Mouse (Mus musculus): ENCODE data around the gene Tcf25.
"Not testable (repeated sequence)": the region's sequence is repeated elsewhere in the genome, so short reads cannot be mapped to it uniquely, and the experiment has no call there.

The Tcf25 gene

DNA sequence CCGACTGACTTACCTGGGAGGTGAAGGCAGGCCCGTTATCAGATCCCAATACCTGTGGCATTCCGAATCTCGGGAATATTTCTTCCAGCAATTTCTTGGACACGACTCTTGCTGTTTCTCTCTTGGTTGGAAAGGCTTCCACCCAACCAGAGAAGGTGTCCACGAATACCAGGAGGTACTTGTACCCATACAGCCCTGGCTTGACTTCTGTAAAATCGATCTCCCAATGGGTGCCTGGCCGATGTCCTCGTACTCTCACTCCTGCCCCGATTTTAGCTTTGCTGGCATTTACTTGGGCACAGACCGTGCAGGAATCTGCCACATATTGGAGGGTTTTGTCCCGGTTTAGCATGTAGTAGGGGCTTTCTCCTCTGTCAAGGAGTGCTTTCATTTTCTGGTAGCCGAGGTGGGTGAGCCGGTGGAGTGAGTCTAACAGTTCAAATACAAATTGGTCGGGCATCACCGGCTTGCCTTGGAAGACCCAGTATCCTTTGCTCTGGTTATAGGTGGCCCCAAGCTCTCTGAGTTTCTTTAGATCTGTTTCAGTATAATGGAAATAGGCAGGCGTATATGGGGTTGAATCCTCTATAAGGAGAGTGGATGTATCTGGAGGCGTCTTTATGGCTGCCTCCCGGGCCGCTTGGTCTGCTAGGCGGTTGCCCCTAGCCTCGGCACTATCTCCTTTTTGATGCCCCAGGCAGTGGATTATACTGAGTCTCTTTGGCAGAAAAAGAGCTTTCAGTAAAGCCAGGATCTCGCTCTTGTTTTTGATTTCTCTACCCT is 55.6 kb downstream of the Tcf25 start:
- peak; percentile 60 for DNase-seq (ENCODE audit: low read depth, low spot score)

DNA sequence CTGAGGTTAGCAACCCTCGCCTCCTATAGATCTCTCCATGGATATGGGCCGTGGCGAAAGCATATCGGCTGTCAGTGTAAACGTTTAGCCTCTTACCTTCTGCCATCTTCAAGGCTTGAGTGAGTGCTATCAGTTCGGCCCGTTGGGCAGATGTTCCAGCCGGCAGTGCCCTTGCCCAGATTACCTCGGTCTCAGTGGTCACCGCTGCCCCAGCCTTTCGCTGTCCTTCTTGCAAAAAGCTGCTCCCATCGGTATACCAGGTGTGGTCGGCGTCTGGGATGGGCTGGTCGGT is 56.1 kb downstream of the Tcf25 start:
- DNase-seq (ENCODE audit: low read depth, low spot score) = not testable (repeated sequence)

DNA sequence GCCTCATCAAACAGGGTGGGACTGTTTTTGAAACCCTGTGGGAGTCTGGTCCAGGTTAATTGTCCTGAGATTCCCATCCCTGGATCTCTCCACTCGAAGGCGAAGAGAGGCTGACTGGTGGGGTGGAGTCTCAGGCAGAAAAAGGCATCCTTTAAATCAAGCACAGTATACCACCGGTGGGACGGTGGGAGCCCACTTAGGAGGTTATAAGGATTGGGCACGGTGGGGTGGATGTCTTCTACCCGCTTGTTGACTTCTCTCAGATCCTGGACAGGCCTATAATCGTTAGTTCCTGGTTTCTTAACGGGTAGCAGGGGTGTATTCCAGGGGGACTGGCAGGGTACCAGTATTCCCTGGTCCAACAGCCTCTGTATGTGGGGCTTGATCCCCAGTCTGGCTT is 57.4 kb downstream of the Tcf25 start:
- not testable (repeated sequence) for DNase-seq (ENCODE audit: low read depth, low spot score)

DNA sequence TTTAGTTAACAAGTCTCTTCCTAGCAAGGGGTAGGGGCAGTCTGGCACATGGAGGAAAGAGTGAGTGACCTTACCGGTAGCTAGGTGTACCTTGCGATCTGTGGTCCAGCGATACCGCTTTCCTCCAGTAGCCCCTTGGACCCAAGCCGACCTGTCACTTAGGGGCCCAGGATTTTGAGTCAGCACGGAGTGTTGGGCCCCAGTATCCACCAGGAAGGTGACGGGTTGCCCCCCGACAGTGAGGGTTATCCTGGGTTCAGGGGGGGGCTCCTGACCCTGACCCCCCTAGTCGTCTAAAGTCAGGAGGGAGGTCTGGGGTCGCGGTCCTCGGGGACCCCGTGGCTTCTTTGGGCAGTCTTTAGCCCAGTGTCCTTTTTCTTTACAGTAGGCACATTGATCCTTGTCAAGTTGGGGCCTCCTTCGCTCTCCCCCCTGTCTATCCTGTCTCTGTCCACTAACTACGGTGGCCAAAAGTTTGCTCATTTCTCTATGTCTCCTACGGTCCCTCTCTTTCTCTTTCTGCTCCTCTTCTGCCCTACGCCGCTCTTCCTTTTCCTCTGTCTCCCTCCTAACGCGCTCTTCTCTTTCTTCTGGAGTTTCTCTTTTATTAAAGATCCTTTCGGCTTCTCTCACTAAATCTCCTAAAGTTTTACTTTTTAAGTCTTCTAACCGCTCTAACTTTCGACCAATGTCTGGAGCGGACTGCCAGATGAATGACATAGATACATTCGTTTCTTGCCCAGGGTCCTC is 58.2 kb downstream of the Tcf25 start:
- no peak for DNase-seq (ENCODE audit: low read depth, low spot score)

DNA sequence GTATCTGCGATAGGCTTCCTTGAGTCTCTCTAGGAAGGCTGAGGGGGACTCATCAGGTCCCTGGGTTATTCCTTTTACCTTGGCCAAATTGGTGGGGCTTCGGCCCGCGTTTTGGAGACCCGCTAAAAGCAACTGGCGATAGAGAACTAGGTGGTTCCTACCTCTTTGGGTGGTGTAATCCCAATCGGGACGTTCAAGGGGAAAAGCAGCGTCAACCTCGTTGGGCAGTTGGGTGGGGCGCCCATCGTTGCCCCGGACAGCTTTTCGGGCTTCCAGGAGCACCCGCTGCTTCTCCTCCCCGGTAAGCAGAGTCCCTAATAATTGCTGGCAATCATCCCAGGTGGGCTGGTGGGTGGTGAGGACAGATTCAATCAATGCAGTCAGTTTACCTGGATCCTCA is 58.8 kb downstream of the Tcf25 start:
- peak; percentile 63 for DNase-seq (ENCODE audit: low read depth, low spot score)

DNA sequence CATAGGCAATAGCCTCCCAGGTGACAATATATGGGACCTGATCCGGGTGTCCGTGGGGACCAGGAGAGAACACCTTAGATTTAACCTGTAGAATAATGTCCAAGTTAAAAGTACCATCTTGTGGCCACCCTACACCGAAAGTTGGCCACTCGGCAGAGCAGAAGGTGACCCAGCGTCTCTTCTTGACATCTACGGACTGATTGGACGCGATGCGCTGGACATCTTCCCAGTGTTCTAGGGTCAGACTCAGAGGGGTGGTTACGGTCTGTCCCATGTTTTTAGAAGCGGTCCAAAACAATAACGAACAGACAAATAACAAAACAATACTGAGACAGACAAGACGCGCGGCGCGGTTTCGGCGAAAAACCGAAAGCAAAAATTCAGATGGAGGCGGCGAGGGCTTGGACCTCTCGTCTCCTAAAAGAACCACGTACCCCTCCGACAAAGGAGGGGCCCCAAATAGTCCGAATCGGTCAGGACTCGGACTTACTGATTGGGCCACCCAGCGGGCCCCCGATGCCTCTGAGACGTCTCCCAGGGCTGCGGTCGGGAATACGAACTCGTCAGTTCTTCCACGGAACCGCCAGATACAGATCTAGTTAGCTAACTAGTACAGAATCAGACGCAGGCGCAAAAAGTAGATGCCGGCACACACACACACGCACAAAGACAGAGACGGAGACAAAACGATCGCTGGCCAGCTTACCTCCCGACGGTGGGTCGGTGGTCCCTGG is 59.9 kb downstream of the Tcf25 start:
- peak; percentile 58 for DNase-seq (ENCODE audit: low read depth, low spot score)

DNA sequence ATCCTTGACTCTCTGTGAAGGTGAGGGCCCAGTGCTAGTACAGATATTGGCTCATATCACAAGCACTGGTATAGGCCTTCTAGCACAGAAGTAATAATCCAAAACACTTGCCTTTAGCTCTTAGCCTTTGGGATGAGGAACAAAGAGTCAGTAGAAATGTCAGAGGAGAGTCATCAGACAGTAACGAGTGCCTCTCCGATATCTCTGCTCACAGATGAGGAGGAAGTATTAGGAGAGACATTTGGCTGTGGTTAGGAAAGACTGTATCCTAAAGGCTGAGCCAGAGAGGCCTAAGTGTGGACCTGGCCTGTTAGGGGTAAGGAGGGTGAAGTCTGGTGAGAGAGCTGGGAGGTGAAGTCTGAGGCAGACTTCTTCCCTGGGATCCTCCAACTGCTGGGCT is 68.2 kb downstream of the Tcf25 start:
- DNase-seq (ENCODE audit: low read depth, low spot score) = no peak

DNA sequence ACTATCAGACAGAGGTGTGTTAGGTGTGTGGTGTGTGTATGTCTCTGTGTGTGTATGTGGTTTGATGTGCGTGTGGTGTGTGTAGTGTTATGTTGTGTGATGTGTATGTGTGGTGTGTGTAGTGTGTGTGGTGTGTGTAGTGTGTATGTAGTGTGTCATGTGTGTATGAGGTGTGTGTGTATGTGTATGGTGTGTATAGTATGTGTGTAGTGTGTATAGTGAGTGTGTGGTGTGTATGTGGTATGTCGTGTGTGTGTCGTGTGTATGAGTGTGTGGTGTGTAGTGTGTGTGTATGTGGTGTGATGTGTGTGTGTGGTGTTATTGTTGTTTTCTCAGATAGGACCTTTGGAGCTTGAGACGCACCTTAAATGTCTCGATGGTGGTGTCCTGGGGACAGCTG is 68.8 kb downstream of the Tcf25 start:
- DNase-seq (ENCODE audit: low read depth, low spot score) = no peak

DNA sequence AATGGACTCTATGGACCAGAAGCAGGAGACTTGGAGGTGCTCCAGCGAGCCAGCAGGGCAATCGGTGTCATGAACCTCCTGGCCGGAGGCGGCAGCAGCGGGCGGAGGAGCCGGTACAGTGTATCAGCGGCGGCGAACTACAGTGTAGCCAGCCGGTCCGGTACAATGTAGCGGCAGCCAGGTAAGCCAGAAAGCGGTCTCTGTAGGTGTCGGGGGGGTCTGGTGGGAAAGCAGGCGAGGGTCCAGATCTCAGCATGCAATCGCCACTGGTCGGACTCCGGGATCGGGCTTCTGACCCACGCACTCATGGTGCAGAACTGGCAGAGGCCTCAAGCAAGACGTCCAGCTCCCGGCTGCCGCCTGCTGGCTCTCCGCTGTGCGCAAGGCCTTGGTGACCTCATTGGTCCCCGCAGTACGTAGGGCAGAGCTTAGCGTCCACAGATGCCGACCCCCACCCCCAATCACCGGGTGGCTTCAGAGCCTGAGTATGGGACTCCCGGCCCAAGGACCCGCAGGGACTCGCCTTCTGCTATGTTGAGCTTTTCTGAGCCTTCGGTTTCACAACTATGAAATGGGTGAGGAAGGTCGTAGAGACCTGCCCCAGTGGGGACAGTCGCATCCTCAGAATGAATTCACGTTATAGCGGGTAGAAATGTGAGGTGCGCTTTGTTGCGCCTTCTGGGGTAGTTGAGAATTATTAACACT is 69.5 kb downstream of the Tcf25 start:
- DNase-seq (ENCODE audit: low read depth, low spot score) = peak; percentile 91

DNA sequence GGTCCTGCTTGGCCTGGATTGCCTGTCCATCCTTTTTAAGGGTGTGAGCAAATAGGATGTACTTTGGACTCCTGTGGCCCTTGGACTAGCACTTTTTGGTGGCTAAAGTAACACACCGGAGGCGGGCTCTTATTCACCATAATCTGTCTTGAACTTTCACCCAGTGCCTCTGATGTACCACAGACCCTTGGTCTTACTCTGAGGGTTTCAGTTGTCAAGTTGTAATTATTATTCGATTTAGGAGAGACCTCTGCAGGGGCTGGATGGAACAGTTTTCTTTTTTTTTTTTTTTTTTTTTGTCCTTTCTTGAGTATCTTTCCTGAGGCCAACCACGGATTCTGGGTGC is 70.0 kb downstream of the Tcf25 start:
- no peak for DNase-seq (ENCODE audit: low read depth, low spot score)

DNA sequence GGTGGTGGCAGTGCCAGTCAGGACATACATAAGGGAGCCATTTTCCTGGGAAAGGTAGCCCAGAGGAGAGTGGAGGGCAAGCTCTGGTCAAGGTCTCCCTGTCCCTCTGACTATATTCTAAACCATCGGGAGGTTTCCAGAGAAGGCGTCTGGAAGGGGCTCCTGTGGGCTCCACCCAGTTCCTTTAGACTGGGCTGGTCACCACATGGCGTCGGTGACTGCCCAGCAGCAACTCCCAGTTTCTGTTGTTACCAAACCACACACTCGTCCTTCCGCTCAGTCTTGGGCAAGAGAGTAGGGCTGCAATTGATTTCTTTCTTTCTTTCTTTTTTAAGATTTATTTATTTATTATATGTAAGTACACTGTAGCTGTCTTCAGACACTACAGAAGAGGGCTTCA is 70.6 kb downstream of the Tcf25 start:
- no peak for DNase-seq (ENCODE audit: low read depth, low spot score)

DNA sequence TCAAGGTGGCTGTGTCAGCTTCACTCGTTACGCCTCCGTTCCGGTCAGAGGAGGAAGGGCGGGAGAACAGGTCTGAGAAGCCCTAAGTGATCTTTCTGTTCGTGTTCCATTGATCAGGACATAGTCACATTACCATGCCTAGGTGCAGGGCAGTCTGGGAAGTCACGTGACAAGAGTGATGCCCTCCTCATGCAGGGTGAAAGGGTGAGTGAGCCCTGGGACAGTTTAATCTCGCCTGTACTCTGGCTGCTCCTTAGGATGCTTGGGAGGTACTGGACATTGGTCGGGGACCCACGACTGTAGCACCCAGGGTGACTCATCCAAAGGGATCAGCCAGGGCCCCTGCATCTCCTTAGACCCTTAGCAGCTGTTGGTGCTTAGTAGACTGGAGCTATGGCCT is 72.4 kb downstream of the Tcf25 start:
- peak; percentile 44 for DNase-seq (ENCODE audit: low read depth, low spot score)

DNA sequence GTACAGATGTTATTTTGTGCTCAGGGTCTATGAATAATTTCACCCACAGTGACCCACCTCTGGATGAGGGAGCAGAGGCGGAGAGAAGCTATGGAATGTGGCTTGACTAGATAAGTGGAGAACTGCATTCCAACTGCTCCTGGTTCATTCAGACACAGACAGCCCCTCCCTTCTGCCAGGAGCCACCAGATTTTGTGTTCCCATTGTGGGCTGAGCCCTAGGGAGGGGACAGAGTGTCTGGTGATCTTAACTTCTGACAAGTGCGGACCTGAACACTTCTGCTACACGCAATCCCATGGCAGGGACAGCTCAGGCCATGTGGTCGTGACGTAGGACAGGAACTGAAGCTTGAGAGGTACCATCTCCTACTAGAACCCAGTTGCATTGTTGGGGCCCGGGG is 73.2 kb downstream of the Tcf25 start:
- DNase-seq (ENCODE audit: low read depth, low spot score) = peak; percentile 95

DNA sequence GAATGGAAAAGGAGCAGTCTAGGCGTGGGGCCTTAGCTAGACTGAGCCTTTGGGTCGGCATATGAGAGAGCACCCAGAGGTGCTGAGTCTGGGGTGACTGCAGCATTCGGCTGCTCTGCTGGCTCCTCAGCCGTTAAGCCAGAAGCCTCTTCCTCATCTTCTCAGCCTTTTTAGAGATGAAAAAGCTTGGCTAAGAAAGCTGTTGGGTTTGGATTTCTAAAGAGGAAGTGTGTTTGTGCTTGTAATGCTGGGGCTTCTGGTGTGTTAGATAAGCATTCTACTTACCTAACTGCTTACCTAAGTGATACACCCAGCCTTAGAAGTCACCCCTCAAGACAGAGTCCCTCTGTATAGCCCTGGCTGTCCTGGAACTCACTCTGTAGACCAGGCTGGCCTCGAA is 77.2 kb downstream of the Tcf25 start:
- DNase-seq (ENCODE audit: low read depth, low spot score) = no peak

DNA sequence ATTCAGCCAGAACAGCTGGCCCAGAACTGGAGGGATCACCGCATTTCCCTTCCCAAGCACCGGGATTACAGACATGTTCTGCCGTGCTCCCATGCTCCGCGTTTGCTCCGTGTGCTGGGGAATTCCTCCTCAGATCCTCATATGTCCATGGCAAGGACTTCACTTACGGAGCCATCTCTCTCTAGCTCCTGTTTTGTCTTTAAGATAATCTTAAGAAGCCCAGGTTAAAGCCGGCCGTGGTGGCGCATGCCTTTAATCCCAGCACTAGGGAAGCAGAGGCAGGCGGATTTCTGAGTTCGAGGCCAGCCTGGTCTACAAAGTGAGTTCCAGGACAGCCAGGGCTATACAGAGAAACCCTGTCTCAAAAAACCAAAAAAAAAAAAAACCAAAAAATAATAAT is 78.2 kb downstream of the Tcf25 start:
- DNase-seq (ENCODE audit: low read depth, low spot score) = not testable (repeated sequence)

DNA sequence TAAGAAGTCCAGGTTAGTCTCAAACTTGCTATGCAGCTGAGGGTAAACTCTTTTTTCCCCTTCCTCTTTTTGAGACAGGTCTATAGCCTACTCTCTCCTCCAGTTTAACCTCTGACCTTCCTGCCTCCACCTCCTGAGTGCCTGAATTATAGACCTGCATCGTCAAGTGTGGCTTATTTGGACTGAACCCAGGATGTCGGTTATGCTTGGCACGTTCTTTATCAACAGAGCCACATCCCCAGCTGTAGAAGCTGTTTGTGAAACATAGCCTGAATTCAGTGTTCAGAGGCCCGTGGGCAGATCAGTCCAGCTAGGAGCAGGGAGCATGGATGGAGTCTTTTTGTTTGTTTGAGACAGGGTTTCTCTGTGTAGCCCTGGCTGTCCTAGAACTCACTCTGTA is 78.6 kb downstream of the Tcf25 start:
- DNase-seq (ENCODE audit: low read depth, low spot score) = no peak

DNA sequence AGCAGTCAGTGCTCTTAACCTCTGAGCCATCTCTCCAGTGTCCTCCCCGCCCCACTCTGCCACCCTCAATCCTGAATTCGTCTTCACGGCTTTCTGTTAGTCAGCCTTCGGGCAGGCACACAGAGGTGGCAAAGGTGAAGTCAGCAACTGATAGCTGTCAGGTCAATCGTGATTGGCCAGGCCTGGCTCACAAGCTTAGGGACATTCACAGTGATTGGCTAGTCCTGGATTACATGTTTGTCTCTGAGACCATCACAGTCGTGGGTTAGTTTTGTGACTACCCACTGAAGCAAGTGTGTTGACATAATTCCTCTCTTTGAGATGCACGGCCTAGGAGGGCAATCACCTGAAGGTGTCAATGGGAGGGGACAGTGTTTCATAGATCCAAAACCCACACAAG is 79.7 kb downstream of the Tcf25 start:
- peak; percentile 65 for DNase-seq (ENCODE audit: low read depth, low spot score)
